Mouse (Mus musculus): ENCODE measurements around the gene Dstyk.
"Not testable (repeated sequence)": the region's sequence is repeated elsewhere in the genome, so short reads cannot be mapped to it uniquely, and the experiment has no call there.

- not testable (repeated sequence) for TF ChIP-seq CTCF (IDR thresholded peaks at IDR 0.05; ENCODE audit: extremely low read depth, insufficient read length, insufficient replicate concordance, low read depth, low read length); POLR2A (IDR thresholded peaks at IDR 0.05; ENCODE audit: low read depth, low read length)
Measured at GRCm38 (mm10) chr1:132470031-132470430, 52.7 kb downstream of the Dstyk start.

Data from small intestine, adult 2 months (tissue).